Mouse (Mus musculus) kidney, adult 2 months (tissue): ENCODE results near the gene Prex1.

Source experiments
- CTCF ChIP-seq: fragments of 200-500 bp; conservative IDR thresholded peaks from 2 replicates; pipeline ENCODE4 v1.5.1; 2011; ENCODE audit warnings: low read depth, mild to moderate bottlenecking, control low read depth, low read length, moderate library complexity, mixed read lengths; ENCODE audit not compliant: insufficient read depth, insufficient read length
- POLR2A ChIP-seq: fragments of 200-500 bp; IDR thresholded peaks from one replicate; pipeline ENCODE4 v1.6.1; 2011; ENCODE audit warnings: low read depth, low read length, control low read depth

DNA sequence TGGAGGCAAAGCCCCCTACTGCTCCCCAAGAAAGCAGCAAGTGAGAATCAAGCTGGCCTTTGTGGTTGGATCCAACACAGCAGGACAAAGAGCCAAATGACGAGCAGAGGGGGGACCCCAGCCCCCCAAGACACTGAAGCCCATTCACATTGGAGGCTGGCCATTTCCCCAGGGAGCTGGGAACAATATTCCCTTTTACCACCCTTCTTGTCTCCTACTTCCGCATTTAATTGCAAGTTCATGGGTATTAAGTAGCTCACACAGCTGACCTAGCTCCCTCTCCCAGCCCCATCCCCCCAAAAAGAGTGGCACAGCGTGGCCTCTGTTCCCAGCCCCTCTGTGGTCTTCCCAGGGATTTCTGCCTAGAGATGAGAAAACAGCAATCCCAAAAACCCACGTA is 30.8 kb downstream of the Prex1 start:
- TF ChIP-seq CTCF (no peak), POLR2A (no peak)
